Mouse (Mus musculus) intestine, postnatal 0 days (tissue): ENCODE measurements at regions not wholly inside any gene's neighbourhood (a gene's known extent, or its start where the extent isn't known, plus 50 kb on each side); places are given as distances from the start of the nearest gene placed in this dataset.

ENCODE experiments used
- ATAC-seq: fragments of 200-750 bp; cut with Nextera tagmentation; 2 replicates; pipeline ENCODE4 v1.8.0; 2017; ENCODE audit warnings: mild to moderate bottlenecking, moderate TSS enrichment, moderate library complexity
- H3K27ac ChIP-seq: fragments of 300-500 bp; sonication (generic); 2 replicates; pipeline ENCODE4 v1.5.1; 2014; ENCODE audit warnings: mild to moderate bottlenecking, low read depth, low read length, moderate library complexity
- H3K27me3 ChIP-seq: fragments of 300-500 bp; sonication (generic); replicated peaks from 2 replicates; pipeline ENCODE4 v1.6.1; 2014; ENCODE audit warnings: low read length, mixed read lengths; ENCODE audit not compliant: control insufficient read depth, insufficient read depth
- H3K36me3 ChIP-seq: fragments of 300-500 bp; sonication (generic); 2 replicates; pipeline ENCODE4 v1.6.1; 2014; ENCODE audit warnings: mild to moderate bottlenecking, moderate library complexity; ENCODE audit not compliant: control insufficient read depth, insufficient read depth
- H3K4me1 ChIP-seq: fragments of 300-500 bp; sonication (generic); replicated peaks from 2 replicates; pipeline ENCODE4 v1.6.1; 2014; ENCODE audit warnings: antibody characterized with exemption, low read length, mixed read lengths; ENCODE audit not compliant: control insufficient read depth, insufficient read depth
- H3K4me2 ChIP-seq: fragments of 300-500 bp; sonication (generic); replicated peaks from 2 replicates; pipeline ENCODE4 v1.6.1; 2014; ENCODE audit warnings: low read depth, mild to moderate bottlenecking, moderate library complexity
- H3K4me3 ChIP-seq: fragments of 300-500 bp; sonication (generic); 2 replicates; pipeline ENCODE4 v1.5.1; 2014; ENCODE audit warnings: low read depth, low read length
- H3K9ac ChIP-seq: fragments of 300-500 bp; sonication (generic); 2 replicates; pipeline ENCODE4 v1.6.1; 2014; ENCODE audit warnings: mild to moderate bottlenecking, low read depth, low read length
- H3K9me3 ChIP-seq: fragments of 300-500 bp; sonication (generic); 2 replicates; pipeline ENCODE4 v1.6.1; 2016; ENCODE audit warnings: mixed run types; ENCODE audit not compliant: control insufficient read depth
- CTCF ChIP-seq: sonication (generic); IDR thresholded peaks from 2 replicates; pipeline ENCODE4 v1.5.1; 2016; ENCODE audit warnings: low read depth, mild to moderate bottlenecking, control low read depth, antibody characterized with exemption, moderate library complexity
- WGBS: fragments of 180-500 bp; shearing (Covaris S2); extraction: QIAGEN DNeasy Blood & Tissue Kit; methylation state at CpG from one replicate; pipeline ENCODE4 v1.1.7; 2014; 5-methylcytosine and 5-hydroxymethylcytosine counted together

- H3K27me3 ChIP-seq = no peaks in the 10 kb centered on the region
- H3K9me3 ChIP-seq = no peaks in the 10 kb centered on the region
- H3K4me3 ChIP-seq = no peak overlapping the region
- H3K9ac ChIP-seq = no peak overlapping the region
- H3K4me1 ChIP-seq = no peaks in the 10 kb centered on the region
- 97% methylated on average over 1 of the region's 1 CpGs for WGBS
- no peaks in the 10 kb centered on the region for H3K36me3 ChIP-seq
- no peak overlapping the region for H3K27ac ChIP-seq
- TF ChIP-seq CTCF = no peak
- H3K4me2 ChIP-seq = no peak overlapping the region
- ATAC-seq = no peak
Measured at GRCm38 (mm10) chr5:45291752-45292151, 158.3 kb downstream of the Qdpr start.

GRCm38 (mm10) chr5:45291276-45291675 lies 158.8 kb downstream of the Qdpr start:
- Histone ChIP-seq H3K27me3 (no peaks in the 10 kb centered on the region), H3K9me3 (no peaks in the 10 kb centered on the region), H3K9ac (no peak overlapping the region), H3K36me3 (no peaks in the 10 kb centered on the region), H3K27ac (no peak overlapping the region), H3K4me2 (no peak overlapping the region), H3K4me3 (no peak overlapping the region), H3K4me1 (no peaks in the 10 kb centered on the region)
- ATAC-seq = no peak
- 86% methylated on average over 3 of the region's 3 CpGs for WGBS
- no peak for TF ChIP-seq CTCF

- no peak for ATAC-seq
- Histone ChIP-seq H3K27ac (no peak overlapping the region), H3K36me3 (no peaks in the 10 kb centered on the region), H3K4me1 (no peaks in the 10 kb centered on the region), H3K27me3 (no peaks in the 10 kb centered on the region), H3K4me2 (no peak overlapping the region), H3K4me3 (no peak overlapping the region), H3K9ac (no peak overlapping the region), H3K9me3 (no peaks in the 10 kb centered on the region)
- WGBS = 81% methylated on average over 8 of the region's 8 CpGs
- TF ChIP-seq CTCF = no peak
Measured at GRCm38 (mm10) chr5:45286454-45286853, 163.6 kb downstream of the Qdpr start.

GRCm38 (mm10) chr5:45284680-45285079 lies 165.4 kb downstream of the Qdpr start:
- Histone ChIP-seq H3K4me1 (no peaks in the 10 kb centered on the region), H3K4me3 (no peak overlapping the region), H3K36me3 (no peaks in the 10 kb centered on the region), H3K9ac (no peak overlapping the region), H3K27me3 (no peaks in the 10 kb centered on the region), H3K27ac (no peak overlapping the region), H3K9me3 (no peaks in the 10 kb centered on the region), H3K4me2 (no peak overlapping the region)
- no peak for TF ChIP-seq CTCF
- ATAC-seq = no peak

GRCm38 (mm10) chr5:45283908-45284415 lies 166.1 kb downstream of the Qdpr start:
- Histone ChIP-seq H3K27me3 (no peaks in the 10 kb centered on the region), H3K36me3 (no peaks in the 10 kb centered on the region), H3K9ac (no peak overlapping the region), H3K4me1 (no peaks in the 10 kb centered on the region), H3K27ac (no peak overlapping the region), H3K9me3 (no peaks in the 10 kb centered on the region), H3K4me3 (no peak overlapping the region), H3K4me2 (no peak overlapping the region)
- no peak for TF ChIP-seq CTCF
- no peak for ATAC-seq
- 49% methylated on average over 2 of the region's 2 CpGs for WGBS

- Histone ChIP-seq H3K9me3 (no peaks in the 10 kb centered on the region), H3K27ac (no peak overlapping the region), H3K4me3 (no peak overlapping the region), H3K4me2 (no peak overlapping the region), H3K27me3 (no peaks in the 10 kb centered on the region), H3K36me3 (no peaks in the 10 kb centered on the region), H3K9ac (no peak overlapping the region), H3K4me1 (no peaks in the 10 kb centered on the region)
- WGBS = 53% methylated on average over 9 of the region's 9 CpGs
- no peak for TF ChIP-seq CTCF
- no peak for ATAC-seq
Measured at GRCm38 (mm10) chr5:45282207-45282930, 167.7 kb downstream of the Qdpr start.
